Mouse (Mus musculus): ENCODE measurements at regions not wholly inside any gene's neighbourhood (a gene's known extent, or its start where the extent isn't known, plus 50 kb on each side); places are given as distances from the start of the nearest gene placed in this dataset.

- DNase-seq (ENCODE audit: low spot score in 2 of 2), result no peak
These were observed 356.2 kb downstream of the Ice1 start for GRCm38 (mm10) chr13:70281051-70281847.

DNA sequence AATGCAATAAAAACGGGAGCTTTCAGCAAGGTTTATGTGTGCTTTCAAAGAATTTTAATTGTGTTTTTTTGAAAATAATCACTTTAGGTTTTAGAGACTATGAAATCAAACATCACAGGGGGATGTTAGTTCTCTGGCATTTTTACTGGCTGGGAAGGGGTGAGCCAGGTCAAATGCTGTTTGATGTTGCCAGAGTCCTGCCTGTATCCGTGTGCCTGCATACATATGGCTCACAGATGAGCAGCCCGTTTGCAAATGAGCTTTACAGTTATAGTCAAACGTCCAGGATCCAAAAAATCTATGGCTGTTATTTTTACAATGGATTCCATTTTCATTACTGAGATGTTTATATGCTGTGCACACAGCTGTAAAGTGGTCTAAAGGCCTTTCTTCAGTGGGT, 354.7 kb downstream of the Ice1 start:
- no peak for DNase-seq (ENCODE audit: low spot score in 2 of 2)

GRCm38 (mm10) chr13:70283231-70283630, 354.2 kb downstream of the Ice1 start:
- no peak for DNase-seq (ENCODE audit: low spot score in 2 of 2)

DNA sequence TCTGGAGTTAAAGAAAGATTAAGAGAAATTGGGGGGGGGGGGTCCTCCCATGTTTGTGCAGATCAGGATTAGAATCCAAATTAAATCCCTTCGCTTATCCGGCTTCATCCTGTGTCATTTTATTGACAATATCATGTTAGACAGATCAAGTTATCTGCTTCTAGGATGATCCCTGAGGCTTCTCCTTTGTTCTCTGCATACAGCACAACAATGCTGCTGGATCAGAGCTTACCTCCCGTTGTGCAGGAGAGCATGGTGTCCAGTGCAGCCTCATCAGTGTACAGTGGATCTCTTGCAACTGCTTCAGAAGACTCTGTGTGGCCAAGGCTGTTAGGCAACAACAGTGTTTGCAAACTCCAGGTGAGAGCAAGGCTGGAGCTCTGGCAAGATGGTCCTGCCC, 344.7 kb downstream of the Ice1 start:
- no peak for DNase-seq (ENCODE audit: low spot score in 2 of 2)

DNA sequence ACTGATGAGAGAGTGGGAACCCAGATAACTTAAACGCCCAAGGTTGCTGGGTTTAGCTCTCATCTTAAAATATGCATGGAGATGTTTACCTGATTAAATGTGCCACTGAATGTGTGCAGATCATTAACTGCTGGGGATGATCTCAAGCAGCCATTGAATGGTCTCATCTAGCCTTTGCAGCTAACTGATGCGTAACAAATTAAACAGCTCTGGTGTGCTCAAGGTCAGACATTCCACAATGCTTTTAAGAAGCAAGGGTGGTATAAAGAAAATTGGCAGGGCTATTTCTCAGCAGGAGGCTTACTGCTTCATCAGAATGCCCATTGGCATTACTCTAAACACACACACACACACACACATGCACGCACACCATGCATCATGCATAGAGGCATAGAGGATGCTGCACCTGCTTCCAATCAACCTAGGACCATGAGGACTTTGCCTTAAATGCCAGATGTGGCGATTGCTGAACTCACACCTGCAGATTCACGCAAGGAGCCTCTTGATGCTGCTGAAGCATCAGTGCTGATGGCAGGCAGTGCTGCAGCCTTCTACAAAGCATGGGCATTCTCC, 333.4 kb downstream of the Ice1 start:
- DNase-seq (ENCODE audit: low spot score in 2 of 2), result no peak

DNA sequence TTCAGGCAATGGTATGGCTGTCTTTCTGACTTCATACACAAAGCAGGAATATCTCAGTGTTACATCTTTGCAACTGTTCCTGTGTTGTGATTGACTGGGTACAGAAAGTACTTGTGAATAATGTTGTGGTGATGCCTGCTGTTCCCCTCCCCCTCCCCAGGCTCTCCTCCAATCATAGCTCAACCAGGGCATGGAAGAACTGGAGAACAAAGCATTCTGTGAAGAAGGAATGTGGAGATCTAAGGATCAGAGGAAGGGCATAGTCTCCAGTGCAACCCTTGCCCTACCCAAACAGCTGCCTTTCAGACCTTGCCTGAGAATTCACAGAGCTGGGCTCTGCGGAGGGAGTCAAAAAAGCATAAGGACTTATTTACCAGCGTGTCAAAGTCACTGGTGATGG, 326.9 kb downstream of the Ice1 start:
- no peak for DNase-seq (ENCODE audit: low spot score in 2 of 2)

GRCm38 (mm10) chr13:70311226-70312055, 326.0 kb downstream of the Ice1 start:
- no peak for DNase-seq (ENCODE audit: low spot score in 2 of 2)

- no peak for DNase-seq (ENCODE audit: low spot score in 2 of 2)
These were observed 324.2 kb downstream of the Ice1 start for GRCm38 (mm10) chr13:70313205-70313604.

DNA sequence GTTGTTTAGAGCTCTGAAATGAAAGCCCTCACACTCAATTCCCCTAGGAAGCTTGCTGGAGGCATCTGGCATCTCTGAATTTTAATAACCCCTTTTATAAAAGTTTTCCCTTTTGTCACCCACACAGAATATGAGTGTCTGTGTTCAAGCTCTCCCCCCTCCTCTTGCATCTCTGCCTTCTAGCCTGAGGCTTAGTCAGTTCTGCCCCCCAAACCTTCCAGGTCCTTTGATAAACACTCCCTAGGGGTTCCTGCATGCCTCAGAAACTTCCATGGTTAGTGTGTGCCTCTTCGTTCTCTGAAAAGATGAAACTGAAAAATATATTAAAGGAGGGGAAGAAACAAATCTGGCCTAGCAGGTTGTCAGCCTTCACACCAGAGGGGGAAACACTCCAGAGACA, 313.9 kb downstream of the Ice1 start:
- DNase-seq (ENCODE audit: low spot score in 2 of 2), result no peak

DNA sequence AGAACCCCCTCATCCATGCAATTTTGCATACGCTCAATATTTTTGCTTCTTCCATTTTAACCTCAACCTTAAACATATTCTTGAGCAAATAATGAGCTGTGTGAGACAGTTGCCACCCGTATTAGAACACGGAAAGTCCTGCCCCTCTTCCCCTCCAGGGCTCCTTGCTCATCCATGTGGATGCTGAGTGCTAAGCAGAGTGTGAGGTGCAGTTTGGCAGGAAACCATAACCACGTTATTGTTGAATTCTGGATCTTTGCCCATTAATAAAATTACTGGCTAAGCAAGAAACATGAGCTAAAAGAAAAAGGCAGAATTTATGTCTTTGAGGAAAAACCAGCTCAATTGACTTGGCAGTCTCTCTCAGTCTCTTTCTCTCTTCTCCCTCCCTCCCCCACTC, 301.4 kb downstream of the Ice1 start:
- DNase-seq (ENCODE audit: low spot score in 2 of 2), result no peak

DNA sequence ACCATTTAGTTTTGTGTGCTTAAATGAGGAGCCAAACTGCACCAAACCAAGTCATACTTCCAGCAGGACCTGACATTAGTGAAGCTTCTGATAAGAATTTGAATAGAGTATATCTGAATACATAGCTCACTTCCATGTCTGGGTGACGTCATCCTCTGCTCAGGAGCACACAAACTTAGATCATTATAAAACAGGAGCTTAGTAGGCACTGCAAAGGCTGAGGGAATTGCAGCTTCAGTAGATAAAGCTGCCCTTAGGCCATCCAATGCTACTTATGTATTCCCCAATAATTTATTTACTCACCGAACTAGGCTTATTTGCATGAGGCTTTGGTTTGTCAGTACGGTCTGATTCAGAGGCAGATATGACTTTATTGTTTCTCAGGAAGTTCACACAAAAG, 297.0 kb downstream of the Ice1 start:
- no peak for DNase-seq (ENCODE audit: low spot score in 2 of 2)

- DNase-seq (ENCODE audit: low spot score in 2 of 2), result no peak
These were observed 294.2 kb downstream of the Ice1 start for GRCm38 (mm10) chr13:70343191-70343734.

DNA sequence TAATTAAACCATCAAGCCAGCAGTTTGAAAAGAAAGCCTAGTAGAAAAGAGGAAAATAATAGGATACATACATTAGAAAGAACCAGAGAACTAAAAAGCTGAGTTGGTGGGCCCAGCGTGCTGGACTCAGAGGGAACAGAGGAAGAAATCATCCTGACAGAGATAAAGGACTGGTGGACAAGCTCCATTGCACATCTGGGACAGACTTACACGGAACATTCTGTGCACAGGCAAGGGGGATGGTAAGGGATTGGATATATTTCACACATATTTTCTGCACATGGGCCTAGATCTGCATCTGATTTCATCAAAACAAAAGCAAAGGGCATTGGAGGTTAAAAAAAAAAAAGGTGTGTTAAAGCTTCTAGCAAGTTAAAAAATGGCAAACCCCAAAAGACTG, 293.5 kb downstream of the Ice1 start:
- no peak for DNase-seq (ENCODE audit: low spot score in 2 of 2)

- no peak for DNase-seq (ENCODE audit: low spot score in 2 of 2)
These were observed 293.1 kb downstream of the Ice1 start for GRCm38 (mm10) chr13:70344311-70344710.

DNA sequence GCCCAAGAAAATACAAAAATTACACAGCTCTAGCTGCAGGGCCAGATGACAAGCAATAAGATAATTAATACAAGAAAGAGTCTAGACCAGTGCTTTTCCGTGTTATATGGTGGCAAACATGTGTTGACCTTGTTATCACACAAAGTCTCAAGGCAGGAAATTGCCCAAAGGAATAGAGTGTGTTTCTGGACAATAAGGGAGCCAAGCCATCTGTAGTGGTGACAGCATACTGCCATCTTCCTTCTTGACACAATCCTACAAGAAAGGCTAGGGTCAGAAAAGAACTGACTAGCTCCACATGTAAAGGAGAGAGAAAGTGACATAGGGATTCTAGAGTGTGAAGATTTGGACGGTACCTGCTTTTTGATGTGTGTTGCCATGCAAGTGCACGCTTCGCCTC, 289.0 kb downstream of the Ice1 start:
- DNase-seq (ENCODE audit: low spot score in 2 of 2), result no peak

DNA sequence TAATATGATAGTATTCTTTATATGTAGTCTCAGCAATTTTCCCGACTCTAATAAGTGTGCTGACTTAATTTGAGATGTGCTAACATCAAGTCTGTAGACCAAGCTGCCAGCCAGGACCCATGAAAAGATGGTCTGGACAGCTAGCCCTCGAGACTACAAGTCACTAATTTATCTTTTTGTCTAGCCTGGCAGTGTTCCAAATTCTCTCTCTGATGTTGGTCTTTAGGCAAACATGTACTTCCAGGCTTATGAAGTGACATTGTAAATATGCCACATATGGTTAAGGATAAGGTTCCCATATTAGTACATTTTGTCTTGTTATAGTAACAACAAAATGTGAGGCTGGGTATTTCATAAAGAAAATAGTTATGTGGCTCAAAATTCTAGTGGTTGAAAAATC, 288.5 kb downstream of the Ice1 start:
- DNase-seq (ENCODE audit: low spot score in 2 of 2), result no peak

DNA sequence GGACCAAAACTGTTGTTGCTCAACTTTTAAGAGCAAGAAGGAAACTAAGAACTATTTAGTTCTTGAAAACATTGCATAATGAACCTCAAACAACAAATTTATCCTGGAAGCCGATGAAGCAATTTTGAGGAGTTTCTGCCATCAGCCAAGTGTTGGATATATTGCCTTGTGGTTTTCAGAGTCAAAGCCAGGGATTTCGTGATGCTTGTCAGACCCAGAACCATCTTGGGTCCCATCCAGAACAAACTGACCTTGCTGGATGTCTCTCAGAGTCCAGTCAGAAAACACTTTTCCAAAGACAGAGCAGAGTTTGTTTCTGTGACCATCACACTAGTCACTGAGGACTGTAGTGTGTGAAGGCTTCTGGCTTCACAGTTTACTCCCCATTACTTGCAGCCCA, 267.8 kb downstream of the Ice1 start:
- no peak for DNase-seq (ENCODE audit: low spot score in 2 of 2)

DNA sequence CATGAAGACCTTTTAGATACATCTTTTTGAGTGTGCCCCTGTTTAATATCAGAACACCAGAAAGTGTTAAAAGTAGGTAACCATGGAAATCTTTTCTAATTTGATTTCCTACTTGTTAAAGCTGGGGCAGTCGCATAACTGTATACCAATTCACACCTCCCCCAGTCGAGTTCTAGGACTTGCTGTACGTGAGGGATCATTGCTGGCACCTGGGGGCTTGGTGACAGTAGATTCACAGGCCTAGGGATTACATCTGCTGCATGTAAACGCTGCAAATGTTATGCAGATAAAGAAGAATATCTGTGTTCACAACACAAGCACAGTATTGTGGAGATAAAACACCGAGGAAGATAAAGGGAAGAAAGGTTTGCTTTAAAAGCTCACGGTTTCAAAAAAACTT, 256.7 kb downstream of the Ice1 start:
- peak in 1 of 2 experiments; percentile 37 for DNase-seq (ENCODE audit: low spot score in 2 of 2)

GRCm38 (mm10) chr13:70385292-70385691, 252.1 kb downstream of the Ice1 start:
- no peak for DNase-seq (ENCODE audit: low spot score in 2 of 2)

DNA sequence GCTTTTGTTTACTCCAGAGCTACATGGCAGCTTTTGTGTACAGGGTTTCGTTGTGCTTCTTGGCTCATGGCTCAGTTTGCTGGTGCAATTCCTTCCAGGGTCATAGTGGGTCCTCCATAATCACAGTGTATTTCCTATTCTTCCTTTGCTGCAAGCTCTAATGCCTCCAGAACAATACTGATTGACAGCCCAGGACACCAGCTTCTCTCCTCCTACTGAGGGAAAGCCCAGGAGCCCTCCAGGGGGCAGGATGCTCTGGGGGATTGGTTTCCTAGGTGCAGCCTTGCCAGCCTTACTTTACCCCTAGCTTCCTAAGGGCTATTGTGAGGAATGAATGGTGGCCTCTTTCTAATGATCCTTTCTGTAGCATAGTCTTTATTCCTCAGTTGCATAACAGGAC, 224.6 kb downstream of the Ice1 start:
- no peak for DNase-seq (ENCODE audit: low spot score in 2 of 2)

GRCm38 (mm10) chr13:70418156-70418555, 219.3 kb downstream of the Ice1 start:
- DNase-seq (ENCODE audit: low spot score in 2 of 2), result no peak

DNA sequence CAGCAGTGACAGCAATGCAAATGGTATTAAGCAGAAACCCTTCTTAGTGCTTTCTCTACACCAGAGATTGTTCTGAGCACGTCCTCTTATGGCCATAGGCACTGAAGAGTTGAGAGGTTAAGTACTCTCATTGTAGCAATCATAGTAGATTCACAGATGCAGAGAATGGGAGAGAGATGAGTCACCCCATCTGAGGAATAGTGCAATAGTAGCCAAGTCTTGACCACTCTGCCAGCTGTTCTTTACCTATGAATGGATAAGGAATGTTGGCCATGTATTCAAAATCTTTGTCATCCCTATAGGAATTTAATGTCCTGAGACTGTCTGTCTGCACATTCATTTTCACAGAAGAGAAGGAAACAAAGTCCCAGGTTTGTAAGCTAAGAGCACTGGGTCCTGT, 198.0 kb downstream of the Ice1 start:
- no peak for DNase-seq (ENCODE audit: low spot score in 2 of 2)
